Mouse (Mus musculus): Measurements from ENCODE around the gene Rsu1. TPM values are rescaled to one million over a fixed set of nuclear protein-coding genes. Genes with fewer than 3 reads are reported as not detected.
"Not testable (repeated sequence)": the region's sequence is repeated elsewhere in the genome, so short reads cannot be mapped to it uniquely, and the experiment has no call there.

Rsu1 gene
- polyA plus RNA-seq, 1 experiment from 2014 or later = 74.4 TPM

GRCm38 (mm10) chr2:13183124-13183523, 88.1 kb downstream of the Rsu1 start:
- H3K9me3 ChIP-seq = no peaks in the 10 kb centered on the region
- 90% methylated on average over 3 of the region's 3 CpGs for WGBS
- no peak for ATAC-seq (ENCODE audit: low FRiP score, low read depth)
- H3K4me3 ChIP-seq = no peak overlapping the region
- no peaks in the 10 kb centered on the region for H3K36me3 ChIP-seq
- no peaks in the 10 kb centered on the region for H3K4me1 ChIP-seq
- H3K27me3 ChIP-seq = peaks cover 13% of the 10 kb centered on the region
- H3K4me2 ChIP-seq (replicated peaks) = no peak overlapping the region
- H3K9ac ChIP-seq (replicated peaks) = no peak overlapping the region
- H3K27ac ChIP-seq (replicated peaks) = no peak overlapping the region

GRCm38 (mm10) chr2:13181899-13182298, 89.3 kb downstream of the Rsu1 start:
- not testable (repeated sequence) for H3K9me3 ChIP-seq; H3K4me3 ChIP-seq; H3K9ac ChIP-seq (replicated peaks); H3K36me3 ChIP-seq; H3K4me2 ChIP-seq (replicated peaks); H3K27ac ChIP-seq (replicated peaks); ATAC-seq (ENCODE audit: low FRiP score, low read depth); H3K4me1 ChIP-seq
- 100% methylated on average over 2 of the region's 3 CpGs for WGBS
- H3K27me3 ChIP-seq = peaks cover 23% of the 10 kb centered on the region

DNA sequence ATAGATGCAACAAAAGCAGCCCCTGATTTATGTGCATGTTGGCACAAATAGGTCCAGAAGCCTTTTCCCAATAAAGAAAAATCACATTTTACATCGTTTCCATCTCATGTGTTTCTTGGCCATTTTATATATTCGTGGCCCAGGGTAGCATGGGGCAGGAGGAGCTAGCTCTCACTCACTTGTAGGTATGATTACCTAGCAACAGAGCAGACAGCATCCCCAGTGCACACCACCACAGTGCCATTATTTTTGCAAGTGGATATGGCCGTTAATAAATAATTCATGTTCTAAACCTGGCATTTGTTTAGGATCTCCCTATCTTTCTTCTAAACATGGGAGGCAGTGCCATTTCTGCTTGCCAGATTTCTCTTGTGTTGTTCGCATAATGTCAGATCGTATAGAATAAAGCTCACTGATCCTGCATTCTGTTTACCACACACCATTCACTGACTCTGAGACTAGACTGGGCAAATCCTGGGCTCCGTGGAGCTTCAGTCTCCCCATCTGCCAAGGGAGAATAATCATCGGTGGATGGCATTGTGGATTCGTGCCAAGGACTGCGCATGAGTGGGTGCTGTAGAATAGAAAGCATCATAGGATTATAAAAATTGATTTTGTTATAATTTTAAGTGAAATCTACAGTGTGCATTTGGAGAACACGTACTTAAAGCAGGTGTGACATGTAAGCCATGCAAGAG, 93.4 kb downstream of the Rsu1 start:
- peaks cover 51% of the 10 kb centered on the region for H3K27me3 ChIP-seq

GRCm38 (mm10) chr2:13176304-13176620, 95.0 kb downstream of the Rsu1 start:
- no peak for ATAC-seq (ENCODE audit: low FRiP score, low read depth)
- Histone ChIP-seq H3K4me1 (peaks cover 29% of the 10 kb centered on the region), H3K27me3 (peaks cover 53% of the 10 kb centered on the region), H3K27ac (replicated peaks) (peak overlapping the region; percentile 60; the same call in 1 of the 2 replicates), H3K36me3 (no peaks in the 10 kb centered on the region), H3K4me3 (no peak overlapping the region), H3K9me3 (no peaks in the 10 kb centered on the region), H3K9ac (replicated peaks) (no peak overlapping the region), H3K4me2 (replicated peaks) (peak overlapping the region; percentile 45)
- WGBS = 65% methylated on average over 4 of the region's 4 CpGs

More for the DNA sequence above, 93.4 kb downstream of the Rsu1 start:
- H3K27ac ChIP-seq (replicated peaks) = no peak overlapping the region
- H3K9ac ChIP-seq (replicated peaks) = no peak overlapping the region
- WGBS = 83% methylated on average over 10 of the region's 10 CpGs
- no peaks in the 10 kb centered on the region for H3K36me3 ChIP-seq
- no peak overlapping the region for H3K4me2 ChIP-seq (replicated peaks)
- ATAC-seq (ENCODE audit: low FRiP score, low read depth) = no peak
- H3K4me3 ChIP-seq = no peak overlapping the region
- H3K9me3 ChIP-seq = no peaks in the 10 kb centered on the region
- peaks cover 29% of the 10 kb centered on the region for H3K4me1 ChIP-seq

DNA sequence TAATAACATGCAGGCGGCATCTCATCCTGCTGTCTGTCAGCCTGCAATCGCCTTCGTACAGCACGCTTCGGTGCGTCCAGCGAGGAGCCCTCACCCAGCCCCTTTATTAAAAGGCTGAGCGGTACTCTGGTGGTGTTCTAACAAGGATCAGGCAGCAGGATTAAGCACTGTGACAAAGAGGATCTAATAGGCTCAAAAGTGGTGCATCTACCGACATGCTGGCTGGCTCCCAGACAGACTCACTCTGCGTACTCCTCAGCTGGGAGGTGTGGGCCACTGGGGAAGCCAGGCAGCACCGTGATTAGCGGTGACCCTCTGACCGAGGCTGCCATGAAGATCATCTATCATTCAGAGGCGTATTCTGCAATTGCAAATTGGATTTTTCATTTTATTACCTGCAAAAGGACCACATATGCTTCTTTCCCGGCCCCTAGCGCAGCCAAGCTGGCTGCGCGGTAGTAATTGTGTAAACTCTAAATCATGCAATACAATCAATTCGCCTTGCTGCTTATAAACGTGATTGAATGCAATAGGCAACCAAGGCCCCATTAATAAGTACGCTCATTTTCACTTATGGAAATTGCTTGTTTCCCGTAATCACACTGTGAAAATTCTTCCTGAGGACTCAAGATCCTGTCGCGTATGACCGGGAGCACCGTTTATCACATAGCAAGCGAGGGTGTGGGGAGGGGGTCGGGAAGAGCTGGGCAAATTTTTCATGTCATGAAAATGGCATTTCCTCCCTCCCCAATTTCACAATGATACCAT, 95.5 kb downstream of the Rsu1 start:
- H3K4me2 ChIP-seq (replicated peaks) = peak overlapping the region; percentile 45

GRCm38 (mm10) chr2:13174461-13174860, 96.8 kb downstream of the Rsu1 start:
- ATAC-seq (ENCODE audit: low FRiP score, low read depth) = no peak
- WGBS = 41% methylated on average over 7 of the region's 7 CpGs
- Histone ChIP-seq H3K9ac (replicated peaks) (no peak overlapping the region), H3K4me2 (replicated peaks) (peak overlapping the region; percentile 45; the same call in 1 of the 2 replicates), H3K36me3 (no peaks in the 10 kb centered on the region), H3K27ac (replicated peaks) (no peak overlapping the region), H3K4me1 (peaks cover 29% of the 10 kb centered on the region), H3K9me3 (no peaks in the 10 kb centered on the region), H3K4me3 (no peak overlapping the region), H3K27me3 (peaks cover 63% of the 10 kb centered on the region)

More for the DNA sequence above, 95.5 kb downstream of the Rsu1 start:
- Histone ChIP-seq H3K9ac (replicated peaks) (no peak overlapping the region), H3K27ac (replicated peaks) (peak overlapping the region; percentile 60), H3K4me1 (peaks cover 29% of the 10 kb centered on the region), H3K4me3 (peak overlapping the region; percentile 18; the same call in 1 of the 2 replicates), H3K36me3 (no peaks in the 10 kb centered on the region), H3K9me3 (no peaks in the 10 kb centered on the region), H3K27me3 (peaks cover 58% of the 10 kb centered on the region)
- ATAC-seq (ENCODE audit: low FRiP score, low read depth) = peak; percentile 92
- WGBS = 34% methylated on average over 28 of the region's 28 CpGs

DNA sequence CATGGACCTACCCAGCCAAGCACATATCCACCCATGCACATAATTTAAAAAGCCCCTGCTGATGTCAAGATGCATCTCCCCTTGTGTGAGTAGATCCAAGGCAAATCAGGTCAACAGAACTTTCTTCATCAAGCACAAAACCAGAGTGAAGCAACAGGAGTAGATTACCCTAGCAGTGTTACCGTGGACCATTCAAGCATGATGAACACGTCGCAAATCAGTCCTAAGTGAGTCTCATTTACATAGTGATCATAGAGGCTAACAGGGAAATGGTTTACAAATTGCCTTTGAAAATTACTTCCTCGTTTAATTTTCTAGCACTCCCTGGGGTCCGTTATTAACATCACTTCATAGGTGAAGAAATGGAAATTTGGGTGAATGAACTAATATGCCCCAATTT, 100.6 kb downstream of the Rsu1 start:
- no peak overlapping the region for H3K4me3 ChIP-seq
- H3K4me1 ChIP-seq = peaks cover 14% of the 10 kb centered on the region
- H3K9ac ChIP-seq (replicated peaks) = no peak overlapping the region
- H3K36me3 ChIP-seq = no peaks in the 10 kb centered on the region
- ATAC-seq (ENCODE audit: low FRiP score, low read depth) = no peak
- 82% methylated on average over 5 of the region's 5 CpGs for WGBS
- H3K9me3 ChIP-seq = no peaks in the 10 kb centered on the region
- H3K27ac ChIP-seq (replicated peaks) = no peak overlapping the region
- no peak overlapping the region for H3K4me2 ChIP-seq (replicated peaks)
- H3K27me3 ChIP-seq = peaks cover 38% of the 10 kb centered on the region

DNA sequence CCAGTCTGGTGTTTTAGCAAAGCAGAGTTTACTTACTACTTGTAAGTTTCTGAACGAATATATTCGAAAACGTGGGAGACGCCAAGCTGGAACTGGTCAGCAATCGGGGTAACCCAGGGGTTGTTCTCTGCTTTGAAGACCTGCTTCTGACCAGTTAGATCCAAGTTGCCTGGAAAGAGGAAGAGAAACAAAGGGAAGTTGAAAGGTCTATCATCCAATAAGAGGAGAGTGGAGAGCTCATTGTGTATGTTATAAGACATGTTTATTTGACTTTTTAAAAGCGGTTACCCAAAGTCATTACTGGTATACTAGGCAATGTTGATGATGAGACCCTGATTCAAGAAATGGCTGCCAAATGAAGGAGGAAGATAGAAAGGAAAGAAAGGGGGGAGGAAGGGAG, 101.3 kb downstream of the Rsu1 start:
- no peak overlapping the region for H3K4me3 ChIP-seq
- 90% methylated on average over 6 of the region's 6 CpGs for WGBS
- no peak for ATAC-seq (ENCODE audit: low FRiP score, low read depth)
- H3K36me3 ChIP-seq = no peaks in the 10 kb centered on the region
- no peak overlapping the region for H3K4me2 ChIP-seq (replicated peaks)
- H3K27ac ChIP-seq (replicated peaks) = no peak overlapping the region
- no peak overlapping the region for H3K9ac ChIP-seq (replicated peaks)
- peaks cover 7% of the 10 kb centered on the region; the same call in 1 of the 2 replicates for H3K4me1 ChIP-seq
- H3K9me3 ChIP-seq = no peaks in the 10 kb centered on the region
- H3K27me3 ChIP-seq = peaks cover 37% of the 10 kb centered on the region

DNA sequence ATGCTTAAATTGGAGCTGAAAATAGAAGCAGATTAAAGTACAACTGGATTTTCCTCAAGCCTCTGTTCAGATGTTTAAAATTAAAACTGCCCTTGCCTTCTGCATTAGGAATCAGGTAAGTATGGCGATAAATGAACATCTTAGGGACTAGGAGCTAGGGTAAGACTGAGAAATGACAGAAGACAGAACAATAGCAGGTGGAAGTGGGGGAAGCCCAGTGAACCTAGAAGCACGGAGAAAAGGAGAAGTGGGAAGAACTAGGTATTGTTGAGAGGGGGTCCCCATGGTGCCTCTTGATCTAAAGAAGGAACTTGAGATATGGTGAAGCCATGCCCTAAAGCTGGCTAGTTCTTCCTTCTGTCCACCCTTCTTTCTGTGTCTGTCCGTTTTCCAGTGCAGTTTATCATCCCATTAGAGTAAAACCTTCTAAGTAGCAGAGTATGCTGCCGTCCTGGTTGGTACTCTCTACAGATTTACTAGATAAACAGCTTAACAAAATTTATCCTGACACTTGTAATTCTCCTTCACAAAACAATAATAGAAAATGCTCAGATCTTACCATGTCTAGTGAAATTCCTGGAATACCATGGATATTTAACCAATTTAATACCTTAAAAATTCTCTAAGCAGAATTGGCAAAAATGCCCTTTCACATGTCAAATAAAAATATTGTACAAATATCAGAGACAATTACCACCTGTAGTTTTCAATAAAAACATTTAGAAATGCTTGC, 101.9 kb downstream of the Rsu1 start:
- Histone ChIP-seq H3K4me1 (0 out of 2 replicates have a peak, but pooled peaks cover under 1% of the 10 kb centered on the region), H3K9ac (replicated peaks) (no peak overlapping the region), H3K4me2 (replicated peaks) (no peak overlapping the region), H3K36me3 (no peaks in the 10 kb centered on the region), H3K27ac (replicated peaks) (no peak overlapping the region), H3K9me3 (no peaks in the 10 kb centered on the region), H3K27me3 (peaks cover 31% of the 10 kb centered on the region), H3K4me3 (no peak overlapping the region)
- WGBS = 78% methylated on average over 4 of the region's 4 CpGs
- no peak for ATAC-seq (ENCODE audit: low FRiP score, low read depth)

GRCm38 (mm10) chr2:13168743-13169142, 102.5 kb downstream of the Rsu1 start:
- Histone ChIP-seq H3K4me3 (no peak overlapping the region), H3K36me3 (no peaks in the 10 kb centered on the region), H3K27ac (replicated peaks) (no peak overlapping the region), H3K9ac (replicated peaks) (no peak overlapping the region), H3K4me1 (no peaks in the 10 kb centered on the region), H3K4me2 (replicated peaks) (no peak overlapping the region), H3K27me3 (peaks cover 25% of the 10 kb centered on the region), H3K9me3 (no peaks in the 10 kb centered on the region)
- 41% methylated on average over 5 of the region's 5 CpGs for WGBS
- no peak for ATAC-seq (ENCODE audit: low FRiP score, low read depth)

GRCm38 (mm10) chr2:13161717-13162116, 109.5 kb downstream of the Rsu1 start:
- no peaks in the 10 kb centered on the region for H3K27me3 ChIP-seq
- WGBS = 92% methylated on average over 2 of the region's 2 CpGs
- H3K4me2 ChIP-seq (replicated peaks) = no peak overlapping the region
- H3K36me3 ChIP-seq = no peaks in the 10 kb centered on the region
- no peak for ATAC-seq (ENCODE audit: low FRiP score, low read depth)
- no peak overlapping the region for H3K27ac ChIP-seq (replicated peaks)
- no peaks in the 10 kb centered on the region for H3K4me1 ChIP-seq
- H3K9ac ChIP-seq (replicated peaks) = no peak overlapping the region
- H3K4me3 ChIP-seq = no peak overlapping the region
- H3K9me3 ChIP-seq = no peaks in the 10 kb centered on the region

DNA sequence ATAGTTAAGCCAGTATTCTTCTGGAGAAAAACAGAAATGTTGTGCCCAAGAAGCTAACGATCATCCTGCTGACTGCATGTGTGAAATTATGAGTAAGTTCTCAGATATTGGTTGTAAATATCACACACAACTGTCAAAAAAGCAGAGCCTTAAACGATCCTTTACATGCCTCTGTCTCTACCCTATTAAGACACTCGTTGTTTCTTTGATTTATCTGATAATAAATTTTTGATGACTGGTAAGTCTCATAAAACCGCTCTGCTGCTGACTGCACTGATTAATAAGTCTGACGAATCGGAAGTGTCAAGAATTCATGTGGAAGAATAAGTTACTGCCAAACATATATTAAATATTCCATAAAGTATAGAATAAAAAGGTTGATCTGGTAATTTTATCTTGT, 126.0 kb downstream of the Rsu1 start:
- 90% methylated on average over 6 of the region's 6 CpGs for WGBS
- no peaks in the 10 kb centered on the region for H3K27me3 ChIP-seq
- no peak for ATAC-seq (ENCODE audit: low FRiP score, low read depth)
- H3K4me2 ChIP-seq (replicated peaks) = no peak overlapping the region
- H3K4me1 ChIP-seq = no peaks in the 10 kb centered on the region
- H3K27ac ChIP-seq (replicated peaks) = no peak overlapping the region
- H3K9me3 ChIP-seq = no peaks in the 10 kb centered on the region
- H3K4me3 ChIP-seq = no peak overlapping the region
- H3K9ac ChIP-seq (replicated peaks) = no peak overlapping the region
- no peaks in the 10 kb centered on the region for H3K36me3 ChIP-seq

Measured in midbrain, embryonic 12.5 days (tissue).